Mouse (Mus musculus) stomach, postnatal 0 days (tissue): ENCODE results near the gene Zfp334.

ENCODE experiments used
- CTCF ChIP-seq: IDR thresholded peaks from 2 replicates; pipeline ENCODE4 v1.5.1; 2016; ENCODE audit warnings: antibody characterized with exemption, low read depth, mild to moderate bottlenecking, moderate library complexity
- EP300 ChIP-seq: optimal IDR thresholded peaks from 2 replicates; pipeline ENCODE3; 2016; ENCODE audit warnings: antibody characterized with exemption

GRCm38 (mm10) chr2:165407700-165408301 lies 19.7 kb upstream of the Zfp334 start:
- TF ChIP-seq CTCF (peak; percentile 77), EP300 (no peak)
